Mouse (Mus musculus) lung, postnatal 4 days (tissue): ENCODE results near the gene Amt.
A peak's percentile ranks its signal among the peaks of the same experiment; 100 is the strongest.
"Not testable (repeated sequence)": the region's sequence is repeated elsewhere in the genome, so short reads cannot be mapped to it uniquely, and the experiment has no call there.

ENCODE experiments used
- DNase-seq, 2 experiments: peaks; one replicate each; pipeline ENCODE4 v3.0.0; 2021

The Amt gene

GRCm38 (mm10) chr9:108284410-108284809, 12.2 kb upstream of the Amt start:
- peak; percentile 39 to 82 for DNase-seq

- not testable (repeated sequence) for DNase-seq
Observed at GRCm38 (mm10) chr9:108287526-108288238, 9.0 kb upstream of the Amt start.

- no peak for DNase-seq
Observed at GRCm38 (mm10) chr9:108289347-108289746, 7.3 kb upstream of the Amt start.

GRCm38 (mm10) chr9:108290016-108290750, 6.5 kb upstream of the Amt start, which contains the start of gene Nicn1:
Gene Nicn1 (plus strand): TSS chr9:108290429.
- peak; percentile 92 for DNase-seq

- no peak for DNase-seq
Observed at GRCm38 (mm10) chr9:108290773-108291172, 5.9 kb upstream of the Amt start.

GRCm38 (mm10) chr9:108301853-108302252, 5.2 kb downstream of the Amt start:
- DNase-seq, result peak in 1 of 2 experiments; percentile 17

- DNase-seq, result no peak
Observed at GRCm38 (mm10) chr9:108304716-108305115, 8.1 kb downstream of the Amt start.

- peak in 1 of 2 experiments; percentile 17 for DNase-seq
Observed at GRCm38 (mm10) chr9:108305170-108305569, 8.5 kb downstream of the Amt start.

GRCm38 (mm10) chr9:108305629-108306520, 9.2 kb downstream of the Amt start, which contains the start of the genes Rhoa and Tcta:
Gene Rhoa (plus strand): TSS chr9:108306129.
Gene Tcta (minus strand): TSS chr9:108306160.
- peak; percentile 98 to 99 for DNase-seq

GRCm38 (mm10) chr9:108306571-108306980, 9.9 kb downstream of the Amt start:
- peak; percentile 89 to 92 for DNase-seq

- DNase-seq, result no peak
Observed at GRCm38 (mm10) chr9:108307021-108307807, 10.6 kb downstream of the Amt start.

- no peak for DNase-seq
Observed at GRCm38 (mm10) chr9:108308141-108308540, 11.5 kb downstream of the Amt start.

GRCm38 (mm10) chr9:108317572-108317971, 20.9 kb downstream of the Amt start:
- DNase-seq, result peak in 1 of 2 experiments; percentile 22

GRCm38 (mm10) chr9:108318462-108318861, 21.8 kb downstream of the Amt start:
- no peak for DNase-seq

- DNase-seq, result not testable (repeated sequence)
Observed at GRCm38 (mm10) chr9:108322054-108322453, 25.4 kb downstream of the Amt start.

- DNase-seq, result no peak
Observed at GRCm38 (mm10) chr9:108324784-108325183, 28.1 kb downstream of the Amt start.

GRCm38 (mm10) chr9:108325811-108326210, 29.2 kb downstream of the Amt start:
- DNase-seq, result no peak

- no peak for DNase-seq
Observed at GRCm38 (mm10) chr9:108337848-108338550, 41.3 kb downstream of the Amt start.

- peak in 1 of 2 experiments; percentile 25 for DNase-seq
Observed at GRCm38 (mm10) chr9:108338551-108338885, 41.9 kb downstream of the Amt start.

GRCm38 (mm10) chr9:108338886-108339781, 42.5 kb downstream of the Amt start, which contains the start of gene Gpx1:
Gene Gpx1 (plus strand): TSS chr9:108338903.
- peak; percentile 96 to 97 for DNase-seq
